Mouse (Mus musculus): Measurements from ENCODE around the gene Chrna9.
A peak's percentile ranks its signal among the peaks of the same experiment; 100 is the strongest.

The Chrna9 gene

GRCm38 (mm10) chr5:66008245-66008967 is 73.7 kb downstream of the Chrna9 start:
- DNase-seq (ENCODE audit: low read depth, low spot score) = peak; percentile 53

- no peak for DNase-seq (ENCODE audit: low read depth, low spot score)
Observed at GRCm38 (mm10) chr5:66013999-66014398, 79.3 kb downstream of the Chrna9 start.

- DNase-seq (ENCODE audit: low read depth, low spot score) = no peak
Observed at GRCm38 (mm10) chr5:66014437-66014836, 79.7 kb downstream of the Chrna9 start.

DNA sequence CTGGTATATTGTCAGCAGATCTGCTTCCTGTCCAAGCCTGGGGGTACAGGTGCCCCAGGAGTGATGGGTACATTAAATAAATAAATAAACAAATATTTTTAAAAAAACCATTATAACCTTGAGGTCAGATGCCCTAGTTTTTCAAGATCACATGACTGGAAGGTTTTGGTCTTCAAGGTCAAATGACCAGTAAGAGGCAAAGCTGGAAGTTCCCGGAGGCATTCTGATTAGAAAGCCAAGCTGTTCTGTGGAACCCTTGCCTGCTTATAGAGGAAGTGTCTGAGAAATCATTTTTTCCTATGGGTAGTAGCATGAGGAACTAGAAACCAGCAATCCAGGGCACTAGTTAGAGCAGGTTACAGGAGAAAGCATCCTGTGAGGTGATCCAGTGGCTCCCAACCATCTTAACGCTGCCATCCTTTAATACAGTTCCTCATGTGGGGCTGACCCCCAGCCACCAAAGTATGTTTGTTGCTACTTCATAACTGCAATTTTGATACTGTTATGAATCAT is 80.8 kb downstream of the Chrna9 start:
- DNase-seq (ENCODE audit: low read depth, low spot score) = no peak

GRCm38 (mm10) chr5:66026796-66027195 is 92.1 kb downstream of the Chrna9 start:
- DNase-seq (ENCODE audit: low read depth, low spot score) = peak; percentile 32
